Mouse (Mus musculus) forebrain, postnatal 0 days (tissue): Measurements from ENCODE around the gene Slc25a4. TPM values are rescaled to one million over a fixed set of nuclear protein-coding genes. Genes with fewer than 3 reads are reported as not detected.
A peak's percentile ranks its signal among the peaks of the same experiment; 100 is the strongest.

ENCODE experiments used
- ATAC-seq: fragments of 200-750 bp; cut with Nextera tagmentation; 2 replicates; pipeline ENCODE4 v1.8.0; 2017; ENCODE audit warnings: mild to moderate bottlenecking, moderate library complexity
- DNase-seq: peaks from one replicate; pipeline ENCODE4 v3.0.0-alpha.2; 2015
- H3K27ac ChIP-seq: fragments of 300-500 bp; sonication (generic); 2 replicates; pipeline ENCODE4 v1.5.1; 2014; ENCODE audit warnings: low read depth, mild to moderate bottlenecking, antibody characterized with exemption, low read length, moderate library complexity, mixed read lengths
- H3K27me3 ChIP-seq: fragments of 300-500 bp; sonication (generic); 2 replicates; pipeline ENCODE4 v1.6.1; 2014; ENCODE audit warnings: mild to moderate bottlenecking, low read length, mixed read lengths; ENCODE audit not compliant: insufficient read depth
- H3K36me3 ChIP-seq: fragments of 300-500 bp; sonication (generic); 2 replicates; pipeline ENCODE4 v1.6.1; 2014; ENCODE audit warnings: mild to moderate bottlenecking, moderate library complexity; ENCODE audit not compliant: insufficient read depth
- H3K4me1 ChIP-seq: fragments of 300-500 bp; sonication (generic); 2 replicates; pipeline ENCODE4 v1.6.1; 2014; ENCODE audit warnings: antibody characterized with exemption; ENCODE audit not compliant: insufficient read depth
- H3K4me2 ChIP-seq: fragments of 300-500 bp; sonication (generic); 2 replicates; pipeline ENCODE4 v1.6.1; 2014; ENCODE audit warnings: low read depth, mild to moderate bottlenecking, moderate library complexity
- H3K4me3 ChIP-seq: fragments of 300-500 bp; sonication (generic); 2 replicates; pipeline ENCODE4 v1.5.1; 2014; ENCODE audit warnings: low read depth, low read length, mixed read lengths
- H3K9ac ChIP-seq: fragments of 300-500 bp; sonication (generic); 2 replicates; pipeline ENCODE4 v1.6.1; 2014; ENCODE audit warnings: mild to moderate bottlenecking
- H3K9me3 ChIP-seq: fragments of 300-500 bp; sonication (generic); 2 replicates; pipeline ENCODE4 v1.6.1; 2016; ENCODE audit warnings: low read length
- CTCF ChIP-seq: sonication (generic); IDR thresholded peaks from 2 replicates; pipeline ENCODE4 v1.5.1; 2016; ENCODE audit warnings: antibody characterized with exemption, control low read depth, low read depth
- WGBS: fragments of 180-500 bp; shearing (Covaris S2); extraction: QIAGEN DNeasy Blood & Tissue Kit; methylation state at CpG from one replicate; pipeline ENCODE4 v1.1.7; 2014; 5-methylcytosine and 5-hydroxymethylcytosine counted together
- polyA plus RNA-seq: library from polyadenylated mRNA; unstranded; fragments of >200 nt; fragmentation: Nextera tagmentation; extraction: Ambion mirVana; gene quantifications from 2 replicates; pipeline ENCODE4 v1.2.1, GENCODE M21; 2015
- total RNA-seq: library from RNA; depleted of rRNA; stranded (reverse); fragments of >200 nt; gene quantifications from 2 replicates; pipeline ENCODE4 v1.2.3, GENCODE M21; 2014; rRNA removed

The Slc25a4 gene
- total RNA-seq (925 and 1,077 TPM in 2 replicates), polyA plus RNA-seq (945 and 997 TPM in 2 replicates)

DNA sequence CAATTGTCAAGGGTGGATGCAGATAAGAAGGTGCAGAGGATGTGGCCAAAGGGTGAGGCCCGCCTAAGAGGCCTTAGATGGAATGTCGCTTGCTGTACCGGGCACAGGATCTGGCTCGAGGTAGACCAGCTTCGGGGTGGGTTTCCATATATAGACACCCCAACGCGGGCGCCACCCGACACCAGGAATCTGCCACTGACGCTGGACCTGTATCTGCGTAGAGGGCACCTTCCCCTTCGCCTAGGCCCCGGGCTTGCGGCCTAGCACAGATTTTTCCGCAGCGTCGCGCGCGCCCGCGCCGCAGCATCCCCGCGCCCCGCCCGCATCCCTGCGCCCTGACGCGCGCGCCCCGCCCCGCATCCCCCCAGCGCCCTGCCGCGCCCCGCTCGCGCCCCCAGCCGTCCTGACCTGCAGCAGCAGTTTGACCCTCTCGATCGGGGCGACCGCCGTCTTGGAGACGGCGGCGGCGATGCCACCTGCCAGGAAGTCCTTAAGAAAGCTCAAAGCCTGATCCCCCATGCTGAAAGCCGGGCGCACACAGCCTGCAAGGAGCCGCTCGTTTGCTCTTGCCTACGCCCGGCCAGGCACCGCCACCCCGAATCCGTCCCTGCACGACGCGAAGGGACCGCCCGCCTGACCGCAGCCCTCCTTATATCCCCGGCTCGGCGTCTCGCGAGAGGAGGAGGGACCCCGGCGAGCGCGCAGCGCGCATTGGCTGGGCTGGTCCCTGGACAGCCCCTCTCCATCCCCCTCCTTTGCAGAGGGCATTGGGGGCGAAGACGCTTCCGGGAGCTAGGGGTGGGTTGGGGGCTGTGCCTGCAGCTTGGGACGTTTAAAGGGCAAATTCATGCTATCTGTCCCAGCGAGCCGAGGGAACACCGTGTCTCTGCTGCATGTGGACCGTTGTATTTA, at the start of gene Slc25a4:
TSS of gene Slc25a4 (minus strand) at position 881 of the 912 bp plus-strand sequence.
- H3K27me3 ChIP-seq, result no peaks in the 10 kb centered on the region
- peak within 1 kb of the TSS; percentile 97 for H3K27ac ChIP-seq
- H3K4me2 ChIP-seq, result peak within 1 kb of the TSS; percentile 84
- WGBS, result 2% methylated on average over 79 of the region's 84 CpGs
- peak within 1 kb of the TSS; percentile 93 for H3K9ac ChIP-seq
- H3K36me3 ChIP-seq, result peaks cover 34% of the 10 kb centered on the region
- DNase-seq, result peak; percentile 96
- peaks cover 15% of the 10 kb centered on the region for H3K4me1 ChIP-seq
- no peaks in the 10 kb centered on the region for H3K9me3 ChIP-seq
- peak within 1 kb of the TSS; percentile 69 for H3K4me3 ChIP-seq
- TF ChIP-seq CTCF, result 0 out of 2 replicates have a peak, but pooled peaks have one; percentile 3
- ATAC-seq, result peak; percentile 98

DNA sequence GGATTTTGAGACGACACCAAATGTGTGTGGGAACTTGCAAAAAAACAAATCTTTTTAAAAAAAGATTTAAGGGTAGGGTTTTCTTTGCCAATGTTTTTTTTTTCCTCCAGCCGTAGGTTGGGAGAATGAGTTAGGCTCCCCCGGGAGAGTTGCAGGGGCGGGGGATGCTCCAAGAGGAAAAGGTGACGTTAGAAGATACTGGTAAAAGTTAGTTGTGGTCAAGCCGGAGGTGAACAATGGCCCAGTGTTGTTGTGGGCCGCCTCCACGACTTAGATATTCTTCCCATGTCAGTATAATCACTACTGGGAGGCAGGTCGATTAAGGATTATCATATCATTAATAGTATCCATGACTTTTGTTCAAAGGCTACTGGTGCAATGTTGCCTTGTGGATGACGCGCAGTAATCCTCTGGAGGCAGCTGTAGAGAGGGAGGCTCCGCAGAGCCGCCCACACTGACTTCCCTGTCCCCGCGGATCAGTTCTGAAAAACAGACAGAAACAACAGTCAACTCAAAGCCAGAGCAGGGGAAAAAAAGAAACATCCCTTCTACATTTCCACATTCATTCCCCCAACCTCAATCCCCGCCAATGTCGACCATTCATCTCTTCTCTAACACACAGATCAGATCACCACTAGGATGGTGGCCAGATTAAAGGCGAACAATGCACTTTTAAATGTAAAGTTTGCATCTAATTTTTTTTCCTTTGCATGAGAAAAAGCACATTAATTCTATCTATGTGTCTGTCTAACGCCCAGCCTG, 47.0 kb upstream of the Slc25a4 start:
- Histone ChIP-seq H3K9me3 (no peaks in the 10 kb centered on the region), H3K36me3 (no peaks in the 10 kb centered on the region), H3K4me2 (no peak overlapping the region), H3K9ac (no peak overlapping the region), H3K4me3 (no peak overlapping the region), H3K27me3 (no peaks in the 10 kb centered on the region), H3K4me1 (no peaks in the 10 kb centered on the region), H3K27ac (no peak overlapping the region)
- 21% methylated on average over 19 of the region's 19 CpGs for WGBS
- ATAC-seq (no peak), DNase-seq (no peak)
- no peak for TF ChIP-seq CTCF

GRCm38 (mm10) chr8:46252456-46252855, 41.4 kb upstream of the Slc25a4 start:
- H3K4me3 ChIP-seq, result no peak overlapping the region
- H3K36me3 ChIP-seq, result no peaks in the 10 kb centered on the region
- no peak for DNase-seq
- H3K4me1 ChIP-seq, result no peaks in the 10 kb centered on the region
- no peak for TF ChIP-seq CTCF
- no peak overlapping the region; the same call in 1 of the 2 replicates for H3K4me2 ChIP-seq
- H3K9ac ChIP-seq, result no peak overlapping the region
- H3K27me3 ChIP-seq, result no peaks in the 10 kb centered on the region
- no peaks in the 10 kb centered on the region for H3K9me3 ChIP-seq
- ATAC-seq, result no peak
- H3K27ac ChIP-seq, result no peak overlapping the region
- 68% methylated on average over 13 of the region's 13 CpGs for WGBS

DNA sequence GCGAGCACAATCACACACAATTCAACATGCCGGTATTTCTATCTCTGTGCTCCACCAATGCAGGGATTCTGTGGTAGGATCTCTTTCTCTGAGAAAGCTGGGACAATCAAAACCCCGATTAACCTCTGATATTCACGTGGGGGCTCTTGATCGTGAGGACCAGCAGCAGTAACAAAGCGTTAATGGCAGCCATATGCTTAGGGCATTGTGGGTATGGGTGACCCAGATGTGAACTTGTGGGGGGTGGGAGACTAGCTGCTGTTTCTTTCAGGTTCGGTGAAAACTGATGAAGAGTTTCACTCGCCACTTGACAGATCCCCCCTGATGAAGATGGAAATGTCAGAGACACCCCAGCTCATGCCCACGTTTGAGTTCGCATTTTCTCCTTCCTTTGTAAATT, 40.5 kb upstream of the Slc25a4 start:
- no peak overlapping the region for H3K27ac ChIP-seq
- DNase-seq (no peak), ATAC-seq (no peak)
- H3K4me1 ChIP-seq, result no peaks in the 10 kb centered on the region
- 28% methylated on average over 10 of the region's 10 CpGs for WGBS
- H3K9me3 ChIP-seq, result no peaks in the 10 kb centered on the region
- no peaks in the 10 kb centered on the region for H3K36me3 ChIP-seq
- TF ChIP-seq CTCF, result no peak
- H3K9ac ChIP-seq, result no peak overlapping the region
- no peaks in the 10 kb centered on the region for H3K27me3 ChIP-seq
- H3K4me2 ChIP-seq, result peak overlapping the region; percentile 18
- H3K4me3 ChIP-seq, result no peak overlapping the region

- Histone ChIP-seq H3K36me3 (no peaks in the 10 kb centered on the region), H3K4me1 (no peaks in the 10 kb centered on the region), H3K4me3 (no peak overlapping the region), H3K9me3 (no peaks in the 10 kb centered on the region), H3K4me2 (no peak overlapping the region), H3K27me3 (no peaks in the 10 kb centered on the region), H3K9ac (no peak overlapping the region), H3K27ac (no peak overlapping the region)
- 38% methylated on average over 11 of the region's 11 CpGs for WGBS
- ATAC-seq (no peak), DNase-seq (no peak)
- TF ChIP-seq CTCF, result no peak
Observed at GRCm38 (mm10) chr8:46246346-46246745, 35.3 kb upstream of the Slc25a4 start.

- Histone ChIP-seq H3K4me2 (no peak overlapping the region), H3K27me3 (peaks cover 11% of the 10 kb centered on the region; the same call in 1 of the 2 replicates), H3K36me3 (no peaks in the 10 kb centered on the region), H3K4me3 (no peak overlapping the region), H3K9me3 (no peaks in the 10 kb centered on the region), H3K27ac (no peak overlapping the region), H3K4me1 (no peaks in the 10 kb centered on the region), H3K9ac (no peak overlapping the region)
- ATAC-seq (no peak), DNase-seq (no peak)
- WGBS, result 56% methylated on average over 7 of the region's 7 CpGs
- TF ChIP-seq CTCF, result no peak
Observed at GRCm38 (mm10) chr8:46242946-46243345, 31.9 kb upstream of the Slc25a4 start.
